Mouse (Mus musculus): ENCODE measurements around the gene Arfgap3. TPM values are rescaled to one million over a fixed set of nuclear protein-coding genes. Genes with fewer than 3 reads are reported as not detected.

The Arfgap3 gene
- polyA plus RNA-seq (2014; fragmentation: Illumina TruSeq; extraction: RNeasy Lipid Tissue Mini Kit (QIAGEN cat#74804); ENCODE audit: low replicate concordance) = 45.9 TPM

GRCm38 (mm10) chr15:83349954-83350711, at the start of gene Arfgap3:
Gene Arfgap3, minus strand, starts transcription at chr15:83350247.

GRCm38 (mm10) chr15:83251176-83252004, 98.7 kb downstream of the Arfgap3 start, which contains the start of gene A4galt:
Gene A4galt, minus strand, starts transcription at chr15:83251774.

Other genes starting within 250 kb of the Arfgap3 start
- 0.67 TPM for gene Rrp7a, start 227.4 kb downstream of the Arfgap3 start, polyA plus RNA-seq (2014; fragmentation: Illumina TruSeq; extraction: RNeasy Lipid Tissue Mini Kit (QIAGEN cat#74804); ENCODE audit: low replicate concordance)
- gene Poldip3, start 200.9 kb downstream of the Arfgap3 start, polyA plus RNA-seq (2014; fragmentation: Illumina TruSeq; extraction: RNeasy Lipid Tissue Mini Kit (QIAGEN cat#74804); ENCODE audit: low replicate concordance) = 15.9 TPM
- gene Cyb5r3, start 177.7 kb downstream of the Arfgap3 start, polyA plus RNA-seq (2014; fragmentation: Illumina TruSeq; extraction: RNeasy Lipid Tissue Mini Kit (QIAGEN cat#74804); ENCODE audit: low replicate concordance) = 107 TPM
- gene A4galt, start 98.5 kb downstream of the Arfgap3 start, polyA plus RNA-seq (2014; fragmentation: Illumina TruSeq; extraction: RNeasy Lipid Tissue Mini Kit (QIAGEN cat#74804); ENCODE audit: low replicate concordance) = not detected
- 28.1 TPM for gene Pacsin2, start 114.4 kb upstream of the Arfgap3 start, polyA plus RNA-seq (2014; fragmentation: Illumina TruSeq; extraction: RNeasy Lipid Tissue Mini Kit (QIAGEN cat#74804); ENCODE audit: low replicate concordance)
- 0.78 TPM for gene Ttll1, start 160.6 kb upstream of the Arfgap3 start, polyA plus RNA-seq (2014; fragmentation: Illumina TruSeq; extraction: RNeasy Lipid Tissue Mini Kit (QIAGEN cat#74804); ENCODE audit: low replicate concordance)
- not detected for gene Bik, start 176.6 kb upstream of the Arfgap3 start, polyA plus RNA-seq (2014; fragmentation: Illumina TruSeq; extraction: RNeasy Lipid Tissue Mini Kit (QIAGEN cat#74804); ENCODE audit: low replicate concordance)
- gene Tspo, start 213.3 kb upstream of the Arfgap3 start, polyA plus RNA-seq (2014; fragmentation: Illumina TruSeq; extraction: RNeasy Lipid Tissue Mini Kit (QIAGEN cat#74804); ENCODE audit: low replicate concordance) = not detected
- 0.37 TPM for gene Mcat, start 213.5 kb upstream of the Arfgap3 start, polyA plus RNA-seq (2014; fragmentation: Illumina TruSeq; extraction: RNeasy Lipid Tissue Mini Kit (QIAGEN cat#74804); ENCODE audit: low replicate concordance)
- gene Ttll12, start 244.9 kb upstream of the Arfgap3 start, polyA plus RNA-seq (2014; fragmentation: Illumina TruSeq; extraction: RNeasy Lipid Tissue Mini Kit (QIAGEN cat#74804); ENCODE audit: low replicate concordance) = 0.45 TPM